18 mouse cellular contexts compared by ENCODE assay signal in the genomic region with DNA sequence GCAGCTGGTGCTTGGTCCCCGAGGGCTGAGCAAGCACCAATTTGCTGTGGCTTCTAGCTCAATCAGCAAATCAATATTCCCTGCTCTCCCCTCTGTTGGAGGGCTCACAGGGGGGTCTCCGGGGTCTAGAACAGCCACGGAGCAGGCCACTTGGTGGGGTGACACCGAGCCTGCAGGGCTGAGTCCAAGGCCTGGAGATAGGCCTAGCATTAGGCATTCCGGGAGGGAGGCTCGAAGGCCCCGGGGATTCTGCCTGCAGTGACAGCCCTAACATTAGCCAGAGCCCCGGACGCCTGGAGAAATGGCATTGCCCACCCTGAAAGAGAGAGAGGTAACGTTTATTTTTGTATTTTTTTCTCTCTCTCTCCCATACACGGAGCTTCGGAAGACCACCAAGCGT.
DNase-seq lines count a peak whose midpoint lies in the region; ATAC-seq and TF ChIP-seq lines count a peak whose summit lies in the region.
"Had no signal": no experiment of that assay in that cellular context is flagged by ENCODE, and none has a peak within 500 bp of the region (broad histone marks: within the 10 kb centered on the region; RNA-seq: fewer than 3 reads in every experiment).

No protein-coding gene starts in this region.

- no peaks in the 10 kb centered on the region for H3K36me3 ChIP-seq in hindbrain, embryonic 10.5 days
- no peaks in the 10 kb centered on the region for H3K36me3 ChIP-seq in hindbrain, embryonic 12.5 days
- H3K36me3 ChIP-seq in lung, postnatal 0 days (ENCODE audit: insufficient read depth, low read length) = no peaks in the 10 kb centered on the region
- no peaks in the 10 kb centered on the region for H3K36me3 ChIP-seq in intestine, embryonic 15.5 days
- no peaks in the 10 kb centered on the region for H3K36me3 ChIP-seq in stomach, embryonic 16.5 days (ENCODE audit: control insufficient read depth, insufficient read depth, low read length)
- H3K36me3 ChIP-seq: heart, embryonic 12.5 days had no signal

- H3K4me3 ChIP-seq in hindbrain, embryonic 10.5 days = no peak overlapping the region
- H3K4me3 ChIP-seq in hindbrain, embryonic 12.5 days = no peak overlapping the region
- 0 out of 2 replicates have a peak overlapping the region, but pooled peaks have one; percentile 4 for H3K4me3 ChIP-seq in lung, postnatal 0 days (ENCODE audit: low read depth, low read length)
- peak overlapping the region; percentile 7; the same call in 1 of the 2 replicates for H3K4me3 ChIP-seq in intestine, embryonic 15.5 days (replicated peaks)
- peak overlapping the region; percentile 41 for H3K4me3 ChIP-seq in stomach, embryonic 16.5 days (replicated peaks; ENCODE audit: low read length)
- H3K4me3 ChIP-seq: gastrocnemius, adult 2 months had no signal

- no peak for ATAC-seq in hindbrain, embryonic 12.5 days (ENCODE audit: low FRiP score)
- ATAC-seq in lung, postnatal 0 days = no peak
- peak; percentile 34 for ATAC-seq in intestine, embryonic 15.5 days
- ATAC-seq in stomach, embryonic 16.5 days (ENCODE audit: insufficient read depth, low FRiP score) = peak; percentile 59; the same call in 1 of the 2 replicates
- ATAC-seq: hindbrain, postnatal 0 days had no signal

- H3K9ac ChIP-seq in hindbrain, embryonic 12.5 days = no peak overlapping the region
- 0 out of 2 replicates have a peak overlapping the region, but pooled peaks have one; percentile 41 for H3K9ac ChIP-seq in lung, postnatal 0 days (replicated peaks; ENCODE audit: low read depth)
- H3K9ac ChIP-seq in intestine, embryonic 15.5 days = no peak overlapping the region
- H3K9ac ChIP-seq in stomach, embryonic 16.5 days (ENCODE audit: low read length) = peak overlapping the region; percentile 75
- H3K9ac ChIP-seq: heart, embryonic 12.5 days had no signal

- 18% methylated on average over 13 of the region's 13 CpGs for WGBS in hindbrain, embryonic 10.5 days
- 11% methylated on average over 13 of the region's 13 CpGs for WGBS in hindbrain, embryonic 12.5 days
- WGBS in lung, postnatal 0 days = 39% methylated on average over 13 of the region's 13 CpGs
- WGBS in intestine, embryonic 15.5 days = 13% methylated on average over 13 of the region's 13 CpGs
- WGBS in stomach, embryonic 16.5 days = 17% methylated on average over 13 of the region's 13 CpGs

- peaks cover 13% of the 10 kb centered on the region for H3K4me1 ChIP-seq in hindbrain, embryonic 10.5 days (replicated peaks)
- H3K4me1 ChIP-seq in hindbrain, embryonic 12.5 days = peaks cover 4% of the 10 kb centered on the region; the same call in 1 of the 2 replicates
- no peaks in the 10 kb centered on the region for H3K4me1 ChIP-seq in lung, postnatal 0 days (ENCODE audit: insufficient read depth, low read depth, low read length)
- peaks cover 36% of the 10 kb centered on the region for H3K4me1 ChIP-seq in intestine, embryonic 15.5 days (replicated peaks)
- H3K4me1 ChIP-seq in stomach, embryonic 16.5 days (ENCODE audit: control insufficient read depth, insufficient read depth, low read length) = peaks cover 19% of the 10 kb centered on the region

- TF ChIP-seq CTCF in lung, postnatal 0 days (IDR thresholded peaks at IDR 0.05) = no peak

- H3K27me3 ChIP-seq in hindbrain, embryonic 10.5 days (ENCODE audit: insufficient read depth, poor library complexity, severe bottlenecking) = peaks cover 100% of the 10 kb centered on the region
- H3K27me3 ChIP-seq in hindbrain, embryonic 12.5 days = peaks cover 91% of the 10 kb centered on the region
- H3K27me3 ChIP-seq in lung, postnatal 0 days (replicated peaks; ENCODE audit: insufficient read depth, low read length) = 0 out of 2 replicates have a peak, but pooled peaks cover 18% of the 10 kb centered on the region
- H3K27me3 ChIP-seq in intestine, embryonic 15.5 days (replicated peaks) = peaks cover 41% of the 10 kb centered on the region
- H3K27me3 ChIP-seq in stomach, embryonic 16.5 days (ENCODE audit: control insufficient read depth, insufficient read depth, low read length) = peaks cover 13% of the 10 kb centered on the region

- peak; percentile 29 for DNase-seq in hindbrain, embryonic 10.5 days (ENCODE audit: low spot score)
- DNase-seq in lung, postnatal 0 days (ENCODE audit: low spot score) = no peak
- DNase-seq in lung, postnatal 36 days = no peak
- DNase-seq in cerebellum, adult 18-20 months = no peak
- no peak for DNase-seq in ovary, adult 18-20 months (ENCODE audit: low spot score)
- DNase-seq: adrenal gland, postnatal 14 days; cerebellum, postnatal 10 days; gastrocnemius, adult 2 months; kidney, adult 9 months; kidney, postnatal 25 days; lung, adult 18-20 months; thymus, adult 18-20 months; thymus, postnatal 4 days had no signal

- H3K4me2 ChIP-seq in hindbrain, embryonic 12.5 days (replicated peaks) = no peak overlapping the region
- H3K4me2 ChIP-seq in lung, postnatal 0 days (replicated peaks; ENCODE audit: low read depth, low read length) = peak overlapping the region; percentile 38
- peak overlapping the region; percentile 34 for H3K4me2 ChIP-seq in intestine, embryonic 15.5 days (replicated peaks)
- peak overlapping the region; percentile 63 for H3K4me2 ChIP-seq in stomach, embryonic 16.5 days (ENCODE audit: low read depth, low read length)

- no peak overlapping the region for H3K27ac ChIP-seq in hindbrain, embryonic 10.5 days
- no peak overlapping the region for H3K27ac ChIP-seq in hindbrain, embryonic 12.5 days
- H3K27ac ChIP-seq in lung, postnatal 0 days (ENCODE audit: low read length) = peak overlapping the region; percentile 75; the same call in 1 of the 2 replicates
- H3K27ac ChIP-seq in intestine, embryonic 15.5 days = peak overlapping the region; percentile 85
- H3K27ac ChIP-seq in stomach, embryonic 16.5 days (ENCODE audit: low read length) = peak overlapping the region; percentile 98
- H3K27ac ChIP-seq: gastrocnemius, adult 2 months; hindbrain, postnatal 0 days had no signal

- TF ChIP-seq EP300 in lung, postnatal 0 days (IDR thresholded peaks at IDR 0.05) = no peak

- no peaks in the 10 kb centered on the region for H3K9me3 ChIP-seq in hindbrain, embryonic 10.5 days
- no peaks in the 10 kb centered on the region for H3K9me3 ChIP-seq in hindbrain, embryonic 12.5 days (replicated peaks)
- no peaks in the 10 kb centered on the region for H3K9me3 ChIP-seq in lung, postnatal 0 days (ENCODE audit: low read length)
- no peaks in the 10 kb centered on the region for H3K9me3 ChIP-seq in intestine, embryonic 15.5 days
- no peaks in the 10 kb centered on the region for H3K9me3 ChIP-seq in stomach, embryonic 16.5 days (replicated peaks; ENCODE audit: control insufficient read depth, low read length)
- H3K9me3 ChIP-seq: heart, embryonic 12.5 days had no signal

Comparison
In these comparisons a context has a peak if more than half of its experiments do, and no peak if none do; other contexts are left out.
1. H3K27ac ChIP-seq: peak in lung, postnatal 0 days (single experiment), intestine, embryonic 15.5 days (single experiment) and stomach, embryonic 16.5 days (single experiment); none in hindbrain, embryonic 10.5 days (single experiment) and hindbrain, embryonic 12.5 days (single experiment).
2. H3K4me3 ChIP-seq: peak in lung, postnatal 0 days (single experiment), intestine, embryonic 15.5 days (single experiment) and stomach, embryonic 16.5 days (single experiment); none in hindbrain, embryonic 10.5 days (single experiment) and hindbrain, embryonic 12.5 days (single experiment).
3. ATAC-seq: peak in intestine, embryonic 15.5 days (single experiment) and stomach, embryonic 16.5 days (single experiment); none in hindbrain, embryonic 12.5 days (single experiment) and lung, postnatal 0 days (single experiment).
4. H3K9ac ChIP-seq: peak in lung, postnatal 0 days (single experiment) and stomach, embryonic 16.5 days (single experiment); none in hindbrain, embryonic 12.5 days (single experiment) and intestine, embryonic 15.5 days (single experiment).